ENCODE assay signal across 8 mouse cellular contexts in genomic region chr5:124341753-124342339, GRCm38 (mm10). TPM values are rescaled to one million over a fixed set of nuclear protein-coding genes. Genes with fewer than 3 reads are reported as not detected.
A peak's percentile ranks its signal among the peaks of the same experiment; 100 is the strongest.
DNase-seq lines count a peak whose midpoint lies in the region; ATAC-seq and TF ChIP-seq lines count a peak whose summit lies in the region.
"Not testable (repeated sequence)": the region's sequence is repeated elsewhere in the genome, so short reads cannot be mapped to it uniquely, and the experiment has no call there.

No protein-coding gene starts in this region.

- not testable (repeated sequence) for TF ChIP-seq EP300 in CH12.LX (IDR thresholded peaks at IDR 0.05; ENCODE audit: low read length); lung, postnatal 0 days (IDR thresholded peaks at IDR 0.05)

- H3K27ac ChIP-seq in CH12.LX (ENCODE audit: insufficient read depth, low read depth); forebrain, embryonic 16.5 days (ENCODE audit: low read length); hindbrain, postnatal 0 days; left cerebral cortex, adult 2 months; lung, postnatal 0 days (ENCODE audit: low read length); neural tube, embryonic 13.5 days (replicated peaks): not testable (repeated sequence)

- not testable (repeated sequence) for H3K9me3 ChIP-seq in CH12.LX (replicated peaks; ENCODE audit: low read length); forebrain, embryonic 16.5 days (ENCODE audit: control insufficient read depth, low read length); hindbrain, postnatal 0 days (ENCODE audit: low read length); lung, postnatal 0 days (ENCODE audit: low read length); neural tube, embryonic 13.5 days

- intact Hi-C loops in left cerebral cortex, adult 2 months (cut with DNase I): not testable (repeated sequence)

- dilution Hi-C loops in CH12.LX (cut with MboI; ENCODE audit: extremely low pct_ligation_motif_present, extremely low pct_unique_long_range_greater_than_20kb, low sequenced_read_pairs): not testable (repeated sequence)

- peaks cover 10 to 17% of the 10 kb centered on the region in 2 experiments for H3K4me1 ChIP-seq in CH12.LX (ENCODE audit: control insufficient read depth in 1 of 2, insufficient read depth in 2 of 2)
- H3K4me1 ChIP-seq in forebrain, embryonic 16.5 days (replicated peaks; ENCODE audit: control insufficient read depth, insufficient read depth, low read length): peaks cover 27% of the 10 kb centered on the region
- H3K4me1 ChIP-seq in hindbrain, postnatal 0 days (ENCODE audit: insufficient read depth, low read length); lung, postnatal 0 days (ENCODE audit: insufficient read depth, low read depth, low read length): not testable (repeated sequence)
- peaks cover 38% of the 10 kb centered on the region for H3K4me1 ChIP-seq in neural tube, embryonic 13.5 days (replicated peaks)

- not testable (repeated sequence) for H3K27me3 ChIP-seq in CH12.LX (replicated peaks); forebrain, embryonic 16.5 days (replicated peaks; ENCODE audit: control insufficient read depth, insufficient read depth, low read length); hindbrain, postnatal 0 days (ENCODE audit: insufficient read depth, low read length); lung, postnatal 0 days (replicated peaks; ENCODE audit: insufficient read depth, low read length); neural tube, embryonic 13.5 days

- H3K36me3 ChIP-seq in CH12.LX (replicated peaks in 1 of 2; ENCODE audit: control insufficient read depth in 1 of 2, insufficient read depth in 1 of 2, low read length in 1 of 2): peaks cover 14 to 48% of the 10 kb centered on the region in 2 experiments
- H3K36me3 ChIP-seq in forebrain, embryonic 16.5 days (ENCODE audit: control insufficient read depth, insufficient read depth); lung, postnatal 0 days (ENCODE audit: insufficient read depth, low read length): not testable (repeated sequence)
- H3K36me3 ChIP-seq in hindbrain, postnatal 0 days (ENCODE audit: insufficient read depth, low read length): peaks cover 13% of the 10 kb centered on the region
- peaks cover 31% of the 10 kb centered on the region for H3K36me3 ChIP-seq in neural tube, embryonic 13.5 days

- not testable (repeated sequence) for TF ChIP-seq POLR2A in CH12.LX (IDR thresholded peaks at IDR 0.05; ENCODE audit: low read depth, low read length)

- WGBS in forebrain, embryonic 16.5 days: 74% methylated on average over 6 of the region's 6 CpGs
- WGBS in hindbrain, postnatal 0 days: 62% methylated on average over 6 of the region's 6 CpGs
- WGBS in lung, postnatal 0 days: 60% methylated on average over 6 of the region's 6 CpGs
- 79% methylated on average over 6 of the region's 6 CpGs for WGBS in neural tube, embryonic 13.5 days

- not testable (repeated sequence) for H3K79me2 ChIP-seq in CH12.LX (replicated peaks; ENCODE audit: control insufficient read depth, extremely low read depth, insufficient read depth, poor library complexity, severe bottlenecking)

- DNase-seq in CH12.LX (ENCODE audit: extremely low read depth); hindbrain, postnatal 0 days (ENCODE audit: low spot score); left cerebral cortex, adult 2 months (ENCODE audit: extremely low spot score in 1 of 2, low spot score in 2 of 2); lung, postnatal 0 days (ENCODE audit: low spot score): not testable (repeated sequence)
- peak; percentile 35 to 48 for DNase-seq in thymus, postnatal 36 days

- peak; percentile 50; the same call in 1 of the 2 replicates for ATAC-seq in common myeloid progenitor, adult 5-6 weeks (replicated peaks; ENCODE audit: low read depth, poor library complexity, severe bottlenecking)
- 0 out of 2 replicates have a peak, but pooled peaks have one; percentile 36 for ATAC-seq in forebrain, embryonic 16.5 days
- ATAC-seq in hindbrain, postnatal 0 days: peak; percentile 55; the same call in 1 of the 2 replicates
- ATAC-seq in lung, postnatal 0 days: 0 out of 2 replicates have a peak, but pooled peaks have one; percentile 20
- peak; percentile 38; the same call in 1 of the 2 replicates for ATAC-seq in neural tube, embryonic 13.5 days (ENCODE audit: low read depth)

- in situ Hi-C loops in CH12.LX (cut with MboI; ENCODE audit: low pct_ligation_motif_present, low pct_unique_long_range_greater_than_20kb, low sequenced_read_pairs): not testable (repeated sequence)

- peak in 1 of 2 experiments; percentile 41; a peak in 2 of 4 replicates for TF ChIP-seq CTCF in CH12.LX (conservative IDR thresholded peaks at IDR 0.05 in 1 of 2, IDR thresholded peaks at IDR 0.05 in 1 of 2; ENCODE audit: low read depth in 2 of 2, low read length in 2 of 2)
- TF ChIP-seq CTCF in hindbrain, postnatal 0 days (IDR thresholded peaks at IDR 0.05; ENCODE audit: low read depth): peak; percentile 30
- peak; percentile 13 for TF ChIP-seq CTCF in left cerebral cortex, adult 2 months (IDR thresholded peaks at IDR 0.05)
- TF ChIP-seq CTCF in lung, postnatal 0 days (IDR thresholded peaks at IDR 0.05): peak; percentile 27

- not testable (repeated sequence) for H3K4me3 ChIP-seq in CH12.LX (replicated peaks in 1 of 3; ENCODE audit: low read depth in 2 of 3, low read length in 2 of 3, poor library complexity in 1 of 3); forebrain, embryonic 16.5 days (replicated peaks; ENCODE audit: low read length); hindbrain, postnatal 0 days (ENCODE audit: low read length); left cerebral cortex, adult 2 months; lung, postnatal 0 days (ENCODE audit: low read depth, low read length); neural tube, embryonic 13.5 days

- H3K4me2 ChIP-seq in CH12.LX (ENCODE audit: insufficient read depth, low read depth, poor library complexity, severe bottlenecking); forebrain, embryonic 16.5 days (ENCODE audit: low read length); hindbrain, postnatal 0 days (ENCODE audit: low read depth, low read length); lung, postnatal 0 days (replicated peaks; ENCODE audit: low read depth, low read length); neural tube, embryonic 13.5 days: not testable (repeated sequence)

- not testable (repeated sequence) for H3K9ac ChIP-seq in CH12.LX (ENCODE audit: insufficient read depth, low read depth); forebrain, embryonic 16.5 days (replicated peaks; ENCODE audit: low read depth, low read length); hindbrain, postnatal 0 days (replicated peaks; ENCODE audit: low read length); lung, postnatal 0 days (replicated peaks; ENCODE audit: low read depth); neural tube, embryonic 13.5 days

- not testable (repeated sequence) for TF ChIP-seq RAD21 in CH12.LX (IDR thresholded peaks at IDR 0.05; ENCODE audit: low read depth, low read length)

RNA-seq across cellular contexts. Expression of gene 2810006K23Rik, which starts 14.0 kb away (rescaled TPM):
- total RNA-seq in CH12.LX (2012; rRNA removed) (6.1 and 6.3 TPM in 2 replicates), CH12.LX (2014; rRNA removed) (8.9 TPM in 2 replicates)
- 8.2 and 8.9 TPM in 2 replicates for polyA plus RNA-seq in CH12.LX (2012; ENCODE audit: insufficient read length, low read depth)
- total RNA-seq in common myeloid progenitor, adult 5-6 weeks (2017): 22.9 and 25.5 TPM in 2 replicates
- polyA plus RNA-seq in forebrain, embryonic 16.5 days (2015; fragmentation: Nextera tagmentation; extraction: Ambion mirVana): 17.4 and 18.8 TPM in 2 replicates
- 8.1 and 12.0 TPM in 2 replicates for total RNA-seq in hindbrain, postnatal 0 days (2014; rRNA removed)
- 9.7 and 11.3 TPM in 2 replicates for polyA plus RNA-seq in hindbrain, postnatal 0 days (2015; fragmentation: Nextera tagmentation; extraction: Ambion mirVana)
- total RNA-seq in left cerebral cortex, adult 2 months (2021): 10 to 100 TPM; 13.2 to 13.6 TPM
- polyA plus RNA-seq in lung, postnatal 0 days (2015; fragmentation: Nextera tagmentation; extraction: Ambion mirVana): 6.1 and 7.7 TPM in 2 replicates
- polyA plus RNA-seq in neural tube, embryonic 13.5 days (2015; fragmentation: Nextera tagmentation; extraction: Ambion mirVana): 16.0 and 17.0 TPM in 2 replicates

RNA-seq across cellular contexts. Expression of gene Mphosph9, which starts 14.1 kb away (rescaled TPM):
- total RNA-seq in CH12.LX (2012; rRNA removed) (5.6 and 5.7 TPM in 2 replicates), CH12.LX (2014; rRNA removed) (6.9 and 8.0 TPM in 2 replicates)
- 7.8 and 9.8 TPM in 2 replicates for polyA plus RNA-seq in CH12.LX (2012; ENCODE audit: insufficient read length, low read depth)
- 40.4 and 41.3 TPM in 2 replicates for total RNA-seq in common myeloid progenitor, adult 5-6 weeks (2017)
- 17.0 and 17.1 TPM in 2 replicates for polyA plus RNA-seq in forebrain, embryonic 16.5 days (2015; fragmentation: Nextera tagmentation; extraction: Ambion mirVana)
- total RNA-seq in hindbrain, postnatal 0 days (2014; rRNA removed): 13.4 and 20.7 TPM in 2 replicates
- 9.2 and 11.1 TPM in 2 replicates for polyA plus RNA-seq in hindbrain, postnatal 0 days (2015; fragmentation: Nextera tagmentation; extraction: Ambion mirVana)
- total RNA-seq in left cerebral cortex, adult 2 months (2021): 10 to 100 TPM; 20.9 to 23.1 TPM
- polyA plus RNA-seq in lung, postnatal 0 days (2015; fragmentation: Nextera tagmentation; extraction: Ambion mirVana): 3.2 and 3.4 TPM in 2 replicates
- 13.5 and 14.5 TPM in 2 replicates for polyA plus RNA-seq in neural tube, embryonic 13.5 days (2015; fragmentation: Nextera tagmentation; extraction: Ambion mirVana)

RNA-seq across cellular contexts. Expression of gene Cdk2ap1, which starts 21.0 kb away (rescaled TPM):
- total RNA-seq in CH12.LX (2012; rRNA removed) (90.4 and 134 TPM in 2 replicates), CH12.LX (2014; rRNA removed) (170 and 179 TPM in 2 replicates)
- 287 and 323 TPM in 2 replicates for polyA plus RNA-seq in CH12.LX (2012; ENCODE audit: insufficient read length, low read depth)
- 151 and 188 TPM in 2 replicates for total RNA-seq in common myeloid progenitor, adult 5-6 weeks (2017)
- polyA plus RNA-seq in forebrain, embryonic 16.5 days (2015; fragmentation: Nextera tagmentation; extraction: Ambion mirVana): 60.5 and 74.2 TPM in 2 replicates
- 209 and 223 TPM in 2 replicates for total RNA-seq in hindbrain, postnatal 0 days (2014; rRNA removed)
- polyA plus RNA-seq in hindbrain, postnatal 0 days (2015; fragmentation: Nextera tagmentation; extraction: Ambion mirVana): 102 and 109 TPM in 2 replicates
- 100 to 1,000 TPM; 163 to 170 TPM for total RNA-seq in left cerebral cortex, adult 2 months (2021)
- polyA plus RNA-seq in lung, postnatal 0 days (2015; fragmentation: Nextera tagmentation; extraction: Ambion mirVana): 39.3 and 49.3 TPM in 2 replicates
- 90.3 and 94.3 TPM in 2 replicates for polyA plus RNA-seq in neural tube, embryonic 13.5 days (2015; fragmentation: Nextera tagmentation; extraction: Ambion mirVana)
